Mouse (Mus musculus) kidney, embryonic 15.5 days (tissue): ENCODE results near the gene Zfp87. TPM values are rescaled to one million over a fixed set of nuclear protein-coding genes. Genes with fewer than 3 reads are reported as not detected.

Source experiments
- ATAC-seq: fragments of 200-750 bp; cut with Nextera tagmentation; replicated peaks from 2 replicates; pipeline ENCODE4 v1.8.0; 2017; ENCODE audit warnings: moderate TSS enrichment; ENCODE audit not compliant: low FRiP score
- H3K27ac ChIP-seq: fragments of 300-500 bp; sonication (generic); 2 replicates; pipeline ENCODE4 v1.5.1; 2015; ENCODE audit warnings: mild to moderate bottlenecking, inconsistent platforms
- H3K27me3 ChIP-seq: fragments of 300-500 bp; sonication (generic); 2 replicates; pipeline ENCODE4 v1.6.1; 2015; ENCODE audit warnings: inconsistent platforms
- H3K36me3 ChIP-seq: fragments of 300-500 bp; sonication (generic); 2 replicates; pipeline ENCODE4 v1.6.1; 2015; ENCODE audit warnings: inconsistent platforms
- H3K4me1 ChIP-seq: fragments of 300-500 bp; sonication (generic); 2 replicates; pipeline ENCODE4 v1.6.1; 2015; ENCODE audit warnings: inconsistent platforms
- H3K4me2 ChIP-seq: fragments of 300-500 bp; sonication (generic); 2 replicates; pipeline ENCODE4 v1.6.1; 2015; ENCODE audit warnings: moderate library complexity, mild to moderate bottlenecking, inconsistent platforms
- H3K4me3 ChIP-seq: fragments of 300-500 bp; sonication (generic); replicated peaks from 2 replicates; pipeline ENCODE4 v1.5.1; 2015; ENCODE audit warnings: mild to moderate bottlenecking, inconsistent platforms
- H3K9ac ChIP-seq: fragments of 300-500 bp; sonication (generic); 2 replicates; pipeline ENCODE4 v1.6.1; 2015; ENCODE audit warnings: mild to moderate bottlenecking, inconsistent platforms
- H3K9me3 ChIP-seq: fragments of 300-500 bp; sonication (generic); replicated peaks from 2 replicates; pipeline ENCODE4 v1.6.1; 2016; ENCODE audit warnings: inconsistent platforms
- WGBS: fragments of 180-500 bp; shearing (Covaris S2); methylation state at CpG from one replicate; pipeline ENCODE4 v1.1.7; 2015; ENCODE audit warnings: mixed read lengths; 5-methylcytosine and 5-hydroxymethylcytosine counted together
- polyA plus RNA-seq: library from polyadenylated mRNA; unstranded; fragments of >200 nt; fragmentation: Nextera tagmentation; extraction: Ambion mirVana; gene quantifications from 2 replicates; pipeline ENCODE4 v1.2.1, GENCODE M21; 2015

Zfp87 gene
- 25.6 and 26.1 TPM in 2 replicates for polyA plus RNA-seq

GRCm38 (mm10) chr13:67525753-67526410, at the start of gene Zfp87, which contains the start of gene Gm26965:
TSS of gene Zfp87 (minus strand) at chr13:67526177.
TSS of gene Gm26965 (minus strand) at chr13:67526151.
- H3K27ac ChIP-seq = peak within 1 kb of the TSS; percentile 72
- H3K36me3 ChIP-seq = peaks cover 7% of the 10 kb centered on the region; the same call in 1 of the 2 replicates
- peaks cover 17% of the 10 kb centered on the region for H3K4me1 ChIP-seq
- peak within 1 kb of the TSS; percentile 69 for H3K4me3 ChIP-seq
- under 1% methylated on average over 27 of the region's 27 CpGs for WGBS
- ATAC-seq = peak; percentile 99
- peak within 1 kb of the TSS; percentile 57 for H3K9ac ChIP-seq
- no peaks in the 10 kb centered on the region for H3K9me3 ChIP-seq
- peak within 1 kb of the TSS; percentile 83 for H3K4me2 ChIP-seq
- no peaks in the 10 kb centered on the region for H3K27me3 ChIP-seq

GRCm38 (mm10) chr13:67572591-67573189, 46.7 kb upstream of the Zfp87 start:
- no peaks in the 10 kb centered on the region for H3K9me3 ChIP-seq
- no peak overlapping the region for H3K4me2 ChIP-seq
- H3K4me3 ChIP-seq = no peak overlapping the region
- H3K9ac ChIP-seq = no peak overlapping the region
- H3K27me3 ChIP-seq = no peaks in the 10 kb centered on the region
- no peak overlapping the region for H3K27ac ChIP-seq
- WGBS = 74% methylated on average over 5 of the region's 5 CpGs
- ATAC-seq = no peak
- no peaks in the 10 kb centered on the region for H3K4me1 ChIP-seq
- no peaks in the 10 kb centered on the region for H3K36me3 ChIP-seq

- Histone ChIP-seq H3K4me1 (peaks cover 14% of the 10 kb centered on the region), H3K4me3 (peak within 1 kb of the TSS; percentile 79), H3K4me2 (peak within 1 kb of the TSS; percentile 67), H3K9ac (peak within 1 kb of the TSS; percentile 77), H3K36me3 (no peaks in the 10 kb centered on the region), H3K27ac (peak within 1 kb of the TSS; percentile 94), H3K27me3 (no peaks in the 10 kb centered on the region), H3K9me3 (no peaks in the 10 kb centered on the region; the same call in 1 of the 2 replicates)
- WGBS = 87% methylated on average over 4 of the region's 4 CpGs
- ATAC-seq = no peak
Measured at GRCm38 (mm10) chr13:67553730-67554129, 27.8 kb upstream of the Zfp87 start, which contains the start of gene Zfp748. TSS of gene Zfp748 (minus strand) at chr13:67553830.

- H3K4me3 ChIP-seq = peak overlapping the region; percentile 79
- H3K9ac ChIP-seq = peak overlapping the region; percentile 77
- peak overlapping the region; percentile 94 for H3K27ac ChIP-seq
- no peaks in the 10 kb centered on the region for H3K27me3 ChIP-seq
- no peaks in the 10 kb centered on the region; the same call in 1 of the 2 replicates for H3K9me3 ChIP-seq
- 1% methylated on average over 44 of the region's 44 CpGs for WGBS
- peaks cover 14% of the 10 kb centered on the region for H3K4me1 ChIP-seq
- ATAC-seq = peak; percentile 99
- no peaks in the 10 kb centered on the region for H3K36me3 ChIP-seq
- peak overlapping the region; percentile 67 for H3K4me2 ChIP-seq
Measured at GRCm38 (mm10) chr13:67552505-67553346, 26.7 kb upstream of the Zfp87 start.

- Histone ChIP-seq H3K4me1 (no peaks in the 10 kb centered on the region), H3K4me2 (no peak overlapping the region), H3K27ac (no peak overlapping the region), H3K27me3 (no peaks in the 10 kb centered on the region), H3K36me3 (peaks cover 47% of the 10 kb centered on the region), H3K9ac (no peak overlapping the region), H3K9me3 (peaks cover 3% of the 10 kb centered on the region; the same call in 1 of the 2 replicates), H3K4me3 (no peak overlapping the region)
- ATAC-seq = no peak
- WGBS = 75% methylated on average over 1 of the region's 1 CpGs
Measured at GRCm38 (mm10) chr13:67545941-67546340, 20.0 kb upstream of the Zfp87 start.

GRCm38 (mm10) chr13:67527049-67527730, 1.2 kb upstream of the Zfp87 start:
- Histone ChIP-seq H3K36me3 (no peaks in the 10 kb centered on the region), H3K9ac (no peak overlapping the region), H3K9me3 (no peaks in the 10 kb centered on the region), H3K4me2 (no peak overlapping the region), H3K27ac (no peak overlapping the region), H3K4me1 (peaks cover 17% of the 10 kb centered on the region), H3K27me3 (no peaks in the 10 kb centered on the region), H3K4me3 (no peak overlapping the region)
- ATAC-seq = no peak
- 62% methylated on average over 3 of the region's 3 CpGs for WGBS

- no peaks in the 10 kb centered on the region for H3K9me3 ChIP-seq
- no peak overlapping the region for H3K4me3 ChIP-seq
- no peak overlapping the region for H3K9ac ChIP-seq
- no peak for ATAC-seq
- H3K27ac ChIP-seq = no peak overlapping the region
- 74% methylated on average over 1 of the region's 1 CpGs for WGBS
- peaks cover 9% of the 10 kb centered on the region; the same call in 1 of the 2 replicates for H3K36me3 ChIP-seq
- H3K4me2 ChIP-seq = no peak overlapping the region
- H3K27me3 ChIP-seq = no peaks in the 10 kb centered on the region
- H3K4me1 ChIP-seq = peaks cover 8% of the 10 kb centered on the region
Measured at GRCm38 (mm10) chr13:67500908-67501307, 25.1 kb downstream of the Zfp87 start.

GRCm38 (mm10) chr13:67500084-67500719, 25.8 kb downstream of the Zfp87 start, which contains the start of gene Zfp58:
TSS of gene Zfp58 (minus strand) at chr13:67500555.
- peak; percentile 97 for ATAC-seq
- no peaks in the 10 kb centered on the region for H3K9me3 ChIP-seq
- H3K36me3 ChIP-seq = peaks cover 14% of the 10 kb centered on the region
- peaks cover 8% of the 10 kb centered on the region for H3K4me1 ChIP-seq
- H3K27me3 ChIP-seq = no peaks in the 10 kb centered on the region
- H3K9ac ChIP-seq = peak within 1 kb of the TSS; percentile 65
- peak within 1 kb of the TSS; percentile 85 for H3K4me3 ChIP-seq
- H3K27ac ChIP-seq = peak within 1 kb of the TSS; percentile 82
- 0% methylated on average over 22 of the region's 22 CpGs for WGBS
- peak within 1 kb of the TSS; percentile 64 for H3K4me2 ChIP-seq

GRCm38 (mm10) chr13:67495631-67496030, 30.3 kb downstream of the Zfp87 start:
- no peak for ATAC-seq
- no peak overlapping the region for H3K9ac ChIP-seq
- no peak overlapping the region for H3K4me2 ChIP-seq
- peaks cover 59% of the 10 kb centered on the region for H3K36me3 ChIP-seq
- H3K27ac ChIP-seq = no peak overlapping the region
- 97% methylated on average over 1 of the region's 1 CpGs for WGBS
- no peaks in the 10 kb centered on the region for H3K27me3 ChIP-seq
- H3K4me3 ChIP-seq = no peak overlapping the region
- peaks cover 12% of the 10 kb centered on the region for H3K9me3 ChIP-seq
- H3K4me1 ChIP-seq = peaks cover 8% of the 10 kb centered on the region

GRCm38 (mm10) chr13:67484424-67484811, 41.6 kb downstream of the Zfp87 start:
- H3K9ac ChIP-seq = peak overlapping the region; percentile 62
- ATAC-seq = peak; percentile 50; the same call in 1 of the 2 replicates
- peak overlapping the region; percentile 71 for H3K4me2 ChIP-seq
- peak overlapping the region; percentile 71 for H3K4me3 ChIP-seq
- 44% methylated on average over 8 of the region's 8 CpGs for WGBS
- H3K27me3 ChIP-seq = no peaks in the 10 kb centered on the region
- peak overlapping the region; percentile 60; the same call in 1 of the 2 replicates for H3K27ac ChIP-seq
- no peaks in the 10 kb centered on the region for H3K9me3 ChIP-seq
- peaks cover 11% of the 10 kb centered on the region; the same call in 1 of the 2 replicates for H3K4me1 ChIP-seq
- H3K36me3 ChIP-seq = peaks cover 23% of the 10 kb centered on the region
